Mouse (Mus musculus): ENCODE data around the gene Atp2c2.

GRCm38 (mm10) chr8:119737093-119737900 lies 37.5 kb downstream of the Atp2c2 start:
- TF ChIP-seq POLR2A (IDR thresholded peaks at IDR 0.05; ENCODE audit: extremely low read depth, insufficient read depth, low read length) (no peak), CTCF (IDR thresholded peaks at IDR 0.05; ENCODE audit: extremely low read depth, insufficient read depth, low read length) (no peak)
